Mouse (Mus musculus) liver, adult 2 months (tissue): ENCODE measurements at regions not wholly inside any gene's neighbourhood (a gene's known extent, or its start where the extent isn't known, plus 50 kb on each side); places are given as distances from the start of the nearest gene placed in this dataset.
A peak's percentile ranks its signal among the peaks of the same experiment; 100 is the strongest.

ENCODE experiments used
- DNase-seq: peaks from one replicate; pipeline ENCODE4 v3.0.0-alpha.2; 2011; ENCODE audit warnings: low read depth, low spot score; ENCODE audit errors: extremely low read depth
- H3K27ac ChIP-seq: fragments of 200-500 bp; replicated peaks from 2 replicates; pipeline ENCODE4 v1.5.1; 2012; ENCODE audit warnings: low read depth, mild to moderate bottlenecking, control low read depth, inconsistent platforms, low read length; ENCODE audit not compliant: insufficient read depth
- H3K27me3 ChIP-seq: fragments of 200-500 bp; 2 replicates; pipeline ENCODE4 v1.6.1; 2012; ENCODE audit warnings: mild to moderate bottlenecking, moderate library complexity, low read length, inconsistent platforms; ENCODE audit not compliant: control insufficient read depth, insufficient read depth
- H3K36me3 ChIP-seq: fragments of 200-500 bp; 2 replicates; pipeline ENCODE4 v1.6.1; 2012; ENCODE audit warnings: low read length, inconsistent platforms; ENCODE audit not compliant: control insufficient read depth, insufficient read depth
- H3K4me1 ChIP-seq: fragments of 200-500 bp; 2 replicates; pipeline ENCODE4 v1.6.1; 2011; ENCODE audit warnings: low read length; ENCODE audit not compliant: control insufficient read depth, insufficient read depth
- H3K4me3 ChIP-seq: fragments of 200-500 bp; 2 replicates; pipeline ENCODE4 v1.5.1; 2011; ENCODE audit warnings: low read depth, mild to moderate bottlenecking, control low read depth, low read length, moderate library complexity; ENCODE audit not compliant: insufficient read depth
- H3K79me2 ChIP-seq: fragments of 200-500 bp; 2 replicates; pipeline ENCODE4 v1.6.1; 2012; ENCODE audit warnings: inconsistent platforms, mild to moderate bottlenecking, low read length, moderate library complexity; ENCODE audit not compliant: control insufficient read depth, insufficient read depth
- H3K9ac ChIP-seq: fragments of 200-500 bp; 2 replicates; pipeline ENCODE4 v1.6.1; 2012; ENCODE audit warnings: low read depth, mild to moderate bottlenecking, control low read depth, inconsistent platforms, low read length
- CTCF ChIP-seq: fragments of 200-500 bp; IDR thresholded peaks from 2 replicates; pipeline ENCODE4 v1.5.1; 2011; ENCODE audit warnings: low read depth, low read length, control low read depth
- POLR2A ChIP-seq: fragments of 200-500 bp; IDR thresholded peaks from 2 replicates; pipeline ENCODE4 v1.6.1; 2011; ENCODE audit warnings: low read length, control low read depth; ENCODE audit not compliant: insufficient read depth; ENCODE audit errors: extremely low read depth
- WGBS: fragments of 180-500 bp; shearing (Covaris S2); methylation state at CpG from one replicate; pipeline ENCODE4 v1.1.7; 2018; 5-methylcytosine and 5-hydroxymethylcytosine counted together

DNA sequence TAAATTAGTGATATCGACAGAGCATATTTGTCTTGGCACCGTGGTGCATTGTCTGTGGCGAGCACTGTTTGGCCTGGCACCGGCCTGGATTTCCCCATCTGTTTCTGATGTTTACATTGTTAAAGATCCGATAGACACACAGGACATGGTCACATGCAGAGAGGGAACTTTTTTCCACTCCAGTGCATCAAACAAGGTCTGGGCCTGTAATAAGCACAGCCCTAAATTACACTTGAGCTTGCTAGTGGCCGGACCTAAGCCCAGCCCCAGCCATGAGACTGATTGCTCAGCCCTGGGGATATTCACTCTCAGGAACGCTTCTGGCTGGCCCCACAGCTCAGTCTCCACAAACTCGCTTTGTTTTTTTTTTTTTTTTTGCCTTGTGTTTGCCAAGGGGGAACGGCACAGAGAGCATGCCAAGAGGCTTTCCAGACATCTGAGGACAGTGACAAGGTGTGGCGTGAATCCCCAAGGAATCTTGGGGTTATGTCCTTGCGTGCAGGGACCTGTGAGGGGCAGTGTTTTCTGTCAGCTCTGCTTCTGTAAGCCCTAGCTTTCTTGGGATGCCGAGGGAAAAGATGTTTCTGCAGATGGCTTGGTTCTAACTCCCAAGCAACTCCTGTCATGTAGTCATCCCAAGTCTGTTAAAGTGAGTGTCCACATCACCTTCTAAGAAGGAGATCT lies 147.3 kb downstream of the Slc4a3 start:
- Histone ChIP-seq H3K4me1 (peaks cover 4% of the 10 kb centered on the region; the same call in 1 of the 2 replicates), H3K36me3 (no peaks in the 10 kb centered on the region), H3K27me3 (peaks cover 6% of the 10 kb centered on the region; the same call in 1 of the 2 replicates), H3K4me3 (no peak overlapping the region), H3K27ac (no peak overlapping the region), H3K79me2 (no peaks in the 10 kb centered on the region), H3K9ac (no peak overlapping the region)
- 27% methylated on average over 12 of the region's 12 CpGs for WGBS
- TF ChIP-seq CTCF (no peak), POLR2A (no peak)
- DNase-seq: peak; percentile 89

DNA sequence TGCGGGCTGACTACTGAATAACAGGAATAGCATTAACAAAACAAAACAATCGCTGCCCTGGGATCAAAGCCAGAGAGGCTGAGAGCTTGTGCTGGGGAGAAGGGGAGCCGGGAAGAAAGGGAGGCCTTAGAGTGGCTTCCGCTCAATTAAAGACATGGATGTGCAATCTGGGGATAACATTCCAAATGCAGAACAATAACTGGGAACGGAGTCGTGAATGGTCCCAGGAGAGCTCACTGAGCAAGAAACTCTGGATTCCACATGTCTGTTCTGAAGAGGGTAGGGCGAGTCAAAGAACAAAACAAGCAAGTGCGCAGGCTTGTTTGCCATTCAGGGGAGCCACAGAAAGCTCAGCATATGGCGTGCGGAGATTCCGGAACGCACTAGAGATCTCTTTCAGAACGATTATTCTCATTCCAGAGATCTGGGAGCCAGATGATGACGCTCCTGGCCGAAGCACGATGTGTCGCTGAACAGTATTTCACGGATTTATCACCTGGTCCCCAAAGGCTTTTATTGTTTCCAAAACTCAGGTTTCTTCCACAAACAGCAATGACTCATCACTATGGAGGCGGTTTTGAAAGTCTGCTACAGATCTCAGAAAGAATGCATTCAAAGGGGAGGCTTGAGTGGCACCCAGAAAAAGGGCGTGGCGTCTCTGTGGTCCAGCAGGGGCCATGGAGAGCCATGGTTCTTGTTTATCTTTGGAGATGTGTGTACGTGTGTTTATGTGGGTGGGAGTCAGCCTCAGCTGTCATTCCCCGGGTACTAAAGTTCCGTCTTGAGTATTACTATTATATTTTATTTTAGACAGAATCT lies 159.0 kb downstream of the Slc4a3 start:
- H3K27ac ChIP-seq: no peak overlapping the region
- no peaks in the 10 kb centered on the region for H3K4me1 ChIP-seq
- WGBS: 61% methylated on average over 24 of the region's 24 CpGs
- 0 out of 2 replicates have a peak, but pooled peaks cover 4% of the 10 kb centered on the region for H3K27me3 ChIP-seq
- no peak for DNase-seq
- TF ChIP-seq CTCF: no peak
- no peak for TF ChIP-seq POLR2A
- no peaks in the 10 kb centered on the region for H3K36me3 ChIP-seq
- H3K9ac ChIP-seq: no peak overlapping the region
- H3K4me3 ChIP-seq: no peak overlapping the region
- no peaks in the 10 kb centered on the region for H3K79me2 ChIP-seq

DNA sequence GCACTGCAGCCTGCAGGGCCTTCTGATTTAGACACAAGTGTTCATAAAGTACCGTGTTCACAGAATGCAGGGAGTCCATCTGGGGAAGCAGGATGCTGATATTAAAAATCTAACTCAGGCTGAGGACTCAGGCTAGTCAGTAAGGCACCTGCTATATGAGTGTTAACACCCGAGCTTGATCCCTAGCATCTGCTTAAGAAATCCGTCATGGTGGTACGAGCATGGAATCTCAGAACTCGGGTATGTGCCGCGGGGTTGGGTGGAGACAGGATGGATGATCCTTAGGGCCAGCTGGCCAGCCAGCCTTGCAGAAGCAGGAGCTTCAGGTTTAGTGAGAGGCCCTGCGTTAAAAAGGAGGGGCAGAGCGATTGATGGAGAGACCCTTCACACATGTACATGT lies 160.1 kb downstream of the Slc4a3 start:
- H3K4me1 ChIP-seq: no peaks in the 10 kb centered on the region
- no peak overlapping the region for H3K27ac ChIP-seq
- WGBS: 91% methylated on average over 9 of the region's 9 CpGs
- TF ChIP-seq CTCF (no peak), POLR2A (no peak)
- H3K27me3 ChIP-seq: 0 out of 2 replicates have a peak, but pooled peaks cover 4% of the 10 kb centered on the region
- no peak overlapping the region for H3K9ac ChIP-seq
- DNase-seq: no peak
- H3K36me3 ChIP-seq: no peaks in the 10 kb centered on the region
- H3K4me3 ChIP-seq: no peak overlapping the region
- no peaks in the 10 kb centered on the region for H3K79me2 ChIP-seq

DNA sequence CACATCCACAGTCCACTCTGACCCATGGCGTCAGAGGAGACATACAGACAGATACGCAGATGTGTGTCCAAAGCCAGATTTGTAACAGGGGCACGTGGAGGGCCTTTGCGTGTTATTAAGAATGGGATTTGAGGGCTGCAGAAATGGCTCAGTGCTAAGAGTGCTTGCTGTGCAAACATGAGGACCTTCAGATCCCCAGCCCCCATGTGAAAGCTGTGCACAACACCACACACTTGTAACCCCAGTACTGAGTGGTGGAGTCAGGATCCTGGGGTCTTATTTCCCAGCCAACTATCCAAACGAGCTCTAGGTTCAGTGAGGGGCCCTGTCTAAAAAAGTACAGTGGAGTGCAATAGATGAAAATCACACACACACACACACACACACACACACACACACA lies 177.4 kb downstream of the Slc4a3 start:
- TF ChIP-seq POLR2A: no peak
- no peak for TF ChIP-seq CTCF
- no peaks in the 10 kb centered on the region for H3K36me3 ChIP-seq
- no peaks in the 10 kb centered on the region for H3K27me3 ChIP-seq
- no peak for DNase-seq
- no peaks in the 10 kb centered on the region for H3K79me2 ChIP-seq
- no peak overlapping the region for H3K9ac ChIP-seq
- no peak overlapping the region for H3K4me3 ChIP-seq
- H3K27ac ChIP-seq: no peak overlapping the region
- WGBS: 90% methylated on average over 5 of the region's 5 CpGs
- H3K4me1 ChIP-seq: no peaks in the 10 kb centered on the region

DNA sequence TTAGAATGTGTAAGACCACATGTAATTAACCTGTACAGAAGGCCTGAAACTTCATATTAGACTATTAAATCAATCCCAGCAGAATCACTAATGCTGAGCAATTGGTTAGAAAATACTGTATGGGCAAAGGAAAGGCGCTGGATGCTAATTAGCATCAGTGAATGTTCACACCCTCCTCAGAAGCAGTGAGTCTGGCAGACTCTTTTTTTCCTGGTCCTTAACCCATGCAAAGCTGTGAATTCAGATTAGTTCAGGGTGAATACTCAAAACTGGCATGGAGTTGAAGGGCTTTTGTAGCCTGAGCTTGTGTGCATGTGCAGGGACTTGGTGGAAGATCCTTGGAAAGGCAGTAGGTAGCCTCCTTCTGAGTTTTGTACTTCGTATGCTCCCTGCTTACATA lies 179.3 kb downstream of the Slc4a3 start:
- TF ChIP-seq POLR2A (no peak), CTCF (no peak)
- Histone ChIP-seq H3K9ac (no peak overlapping the region), H3K27me3 (no peaks in the 10 kb centered on the region), H3K36me3 (no peaks in the 10 kb centered on the region), H3K79me2 (no peaks in the 10 kb centered on the region), H3K4me3 (no peak overlapping the region), H3K4me1 (no peaks in the 10 kb centered on the region), H3K27ac (no peak overlapping the region)
- WGBS: 73% methylated on average over 2 of the region's 2 CpGs
- DNase-seq: no peak

DNA sequence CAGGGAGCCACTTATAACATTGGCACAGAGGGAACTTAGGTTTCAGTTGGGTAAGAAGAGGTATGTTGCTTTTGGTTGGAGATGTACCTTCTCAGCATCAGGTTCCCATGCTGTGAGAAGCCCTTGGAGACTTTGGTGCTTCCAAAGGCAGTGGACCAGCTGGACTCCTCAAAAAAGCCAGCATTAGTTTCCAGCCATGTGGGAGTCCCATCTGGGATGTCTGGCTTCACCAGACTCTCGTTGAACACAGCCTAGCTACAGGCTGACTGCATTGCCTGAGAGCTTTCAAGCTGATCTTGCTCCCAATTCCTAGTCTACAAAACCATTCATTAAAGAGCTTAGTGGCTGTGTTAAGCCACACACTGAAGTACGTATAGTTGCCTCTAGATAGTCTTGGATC lies 182.8 kb downstream of the Slc4a3 start:
- Histone ChIP-seq H3K4me1 (no peaks in the 10 kb centered on the region), H3K27me3 (no peaks in the 10 kb centered on the region), H3K79me2 (no peaks in the 10 kb centered on the region), H3K4me3 (no peak overlapping the region), H3K27ac (no peak overlapping the region), H3K36me3 (no peaks in the 10 kb centered on the region), H3K9ac (no peak overlapping the region)
- TF ChIP-seq CTCF (no peak), POLR2A (no peak)
- 66% methylated on average over 2 of the region's 2 CpGs for WGBS
- DNase-seq: no peak
